Mouse (Mus musculus) bone marrow, adult 2 months (tissue): ENCODE data around the gene Phc2. TPM values are rescaled to one million over a fixed set of nuclear protein-coding genes. Genes with fewer than 3 reads are reported as not detected.

Experiments
- H3K27ac ChIP-seq: fragments of 200-500 bp; 2 replicates; pipeline ENCODE4 v1.5.1; 2012; ENCODE audit warnings: low read depth, mild to moderate bottlenecking, control low read depth, inconsistent platforms, low read length; ENCODE audit not compliant: control insufficient read depth, poor library complexity, insufficient read depth
- H3K4me1 ChIP-seq: fragments of 200-500 bp; 2 replicates; pipeline ENCODE4 v1.6.1; 2011; ENCODE audit warnings: low read length; ENCODE audit not compliant: control insufficient read depth, insufficient read depth
- H3K4me3 ChIP-seq: fragments of 200-500 bp; replicated peaks from 2 replicates; pipeline ENCODE3; 2011; ENCODE audit warnings: mild to moderate bottlenecking, low read depth, low read length, control low read depth; ENCODE audit not compliant: control insufficient read depth
- CTCF ChIP-seq: fragments of 200-500 bp; IDR thresholded peaks from 2 replicates; pipeline ENCODE4 v1.5.1; 2011; ENCODE audit warnings: low read length, control low read depth; ENCODE audit not compliant: control insufficient read depth, insufficient read depth
- POLR2A ChIP-seq: fragments of 200-500 bp; IDR thresholded peaks from 2 replicates; pipeline ENCODE4 v1.6.1; 2011; ENCODE audit warnings: low read depth, mild to moderate bottlenecking, control low read depth, low read length, borderline replicate concordance; ENCODE audit not compliant: control insufficient read depth
- WGBS: fragments of 180-500 bp; shearing (Covaris S2); methylation state at CpG from one replicate; pipeline ENCODE4 v1.1.7; 2018; 5-methylcytosine and 5-hydroxymethylcytosine counted together
- polyA plus RNA-seq: library from polyadenylated mRNA; stranded (reverse); fragments of >200 nt; gene quantifications from 2 replicates; pipeline ENCODE4 v1.2.4, GENCODE M21; 2011; ENCODE audit warnings: low replicate concordance; ENCODE audit not compliant: missing spikeins, insufficient read depth, insufficient read length

The Phc2 gene
- polyA plus RNA-seq, 1 experiment, result 36.8 TPM

DNA sequence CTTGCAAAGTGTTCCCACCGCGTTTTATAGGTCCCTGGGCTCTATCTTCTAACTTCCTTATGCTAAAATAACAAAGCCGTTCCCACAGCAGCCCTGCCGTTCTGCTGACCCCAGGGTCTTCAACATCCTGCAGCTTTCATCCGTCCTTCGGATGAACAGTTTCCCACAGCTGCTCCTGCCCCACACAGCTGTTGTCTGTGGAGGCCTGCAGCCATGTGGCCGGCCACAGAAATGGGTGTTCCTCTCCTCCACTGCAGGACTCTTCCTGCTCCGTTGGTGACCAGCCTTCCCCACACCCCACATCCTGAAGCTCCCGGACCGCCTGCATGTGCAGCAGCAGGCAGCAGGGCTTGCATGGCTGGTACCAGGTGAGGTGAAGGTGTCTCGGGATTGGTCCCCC lies 17.3 kb upstream of the Phc2 start:
- H3K4me3 ChIP-seq, result no peak overlapping the region
- WGBS, result 3% methylated on average over 11 of the region's 11 CpGs
- no peak for TF ChIP-seq CTCF
- no peak for TF ChIP-seq POLR2A
- H3K4me1 ChIP-seq, result peaks cover 2% of the 10 kb centered on the region; the same call in 1 of the 2 replicates
- H3K27ac ChIP-seq, result no peak overlapping the region

DNA sequence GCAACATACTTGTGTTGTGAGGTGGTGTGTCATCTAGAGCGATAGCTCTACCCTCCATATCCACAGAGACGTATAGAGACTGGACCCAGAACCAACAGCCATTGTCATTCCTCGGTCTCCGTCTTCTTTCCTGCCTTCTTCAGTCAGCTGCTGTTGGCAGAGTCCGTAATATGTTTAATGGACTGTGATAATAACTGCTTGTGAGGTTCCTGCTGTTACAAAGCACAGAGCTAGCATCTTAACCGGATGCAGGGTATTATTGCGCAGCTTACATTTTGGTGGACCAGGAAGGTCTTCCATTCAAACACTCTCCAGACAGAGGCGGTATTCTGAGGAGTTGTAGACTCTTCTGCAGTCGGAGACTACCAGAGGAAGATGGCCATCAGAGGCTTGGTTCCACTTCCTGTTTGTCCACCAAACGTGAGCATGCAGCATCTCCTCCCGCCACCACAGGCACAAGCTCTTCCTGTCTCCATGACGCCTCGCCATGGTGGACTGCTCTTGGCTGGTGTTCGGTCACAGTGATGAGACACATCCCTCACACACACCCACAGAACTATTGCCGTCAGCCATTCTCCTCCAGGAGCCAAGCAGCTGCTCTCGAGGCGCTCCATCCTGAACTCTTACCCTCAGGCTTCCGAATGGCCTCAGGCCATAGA lies 16.1 kb upstream of the Phc2 start:
- no peak overlapping the region for H3K4me3 ChIP-seq
- WGBS, result 76% methylated on average over 18 of the region's 18 CpGs
- H3K27ac ChIP-seq, result no peak overlapping the region
- no peak for TF ChIP-seq POLR2A
- TF ChIP-seq CTCF, result no peak
- H3K4me1 ChIP-seq, result peaks cover 2% of the 10 kb centered on the region; the same call in 1 of the 2 replicates

DNA sequence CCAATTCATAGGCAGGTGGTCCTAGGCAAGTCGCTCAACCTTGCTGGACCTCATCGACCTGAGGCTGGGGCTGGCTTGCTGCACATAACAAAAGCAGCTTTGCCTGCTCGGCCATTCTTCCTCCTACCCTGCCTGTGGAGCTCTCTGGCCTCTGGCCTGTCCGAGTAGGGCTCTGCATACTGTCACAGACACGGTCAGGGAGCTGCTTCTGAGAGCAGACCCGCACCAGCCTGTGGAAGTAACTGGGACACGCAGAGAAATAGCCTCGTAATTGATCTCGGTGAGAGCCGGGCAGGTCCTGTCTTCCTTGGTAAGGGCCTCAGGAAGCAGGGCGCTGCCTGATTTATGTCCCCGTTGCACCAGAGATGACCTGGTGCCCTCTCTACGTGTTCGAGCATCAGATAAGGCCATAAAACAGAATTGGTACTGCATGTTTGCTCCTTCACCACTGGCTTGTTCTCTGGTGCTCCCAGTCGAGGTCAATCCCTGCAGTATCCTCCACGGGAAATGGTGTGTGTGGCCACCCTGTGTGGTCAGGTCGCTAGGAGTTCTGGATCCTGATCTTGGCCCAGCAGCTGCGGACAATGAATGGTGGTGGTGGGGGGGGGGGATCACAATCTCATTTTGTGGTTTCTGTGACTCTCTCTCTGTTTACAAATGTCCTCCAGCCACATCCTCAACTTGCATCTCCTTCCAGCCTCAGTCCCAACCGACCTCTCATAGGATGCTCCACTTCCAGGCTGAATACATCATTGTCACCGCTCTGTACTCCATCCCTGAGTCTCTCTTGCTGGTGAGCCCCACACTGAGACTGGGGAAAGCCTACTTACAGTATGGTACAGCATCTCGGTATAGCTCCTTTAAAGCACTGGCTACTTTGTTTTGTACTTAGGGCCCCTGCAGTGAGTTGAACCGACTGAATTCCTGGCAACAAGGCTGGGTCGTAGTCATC lies 12.5 kb upstream of the Phc2 start:
- Histone ChIP-seq H3K4me3 (no peak overlapping the region), H3K4me1 (peaks cover 2% of the 10 kb centered on the region; the same call in 1 of the 2 replicates), H3K27ac (no peak overlapping the region)
- 52% methylated on average over 23 of the region's 23 CpGs for WGBS
- TF ChIP-seq POLR2A (no peak), CTCF (no peak)

DNA sequence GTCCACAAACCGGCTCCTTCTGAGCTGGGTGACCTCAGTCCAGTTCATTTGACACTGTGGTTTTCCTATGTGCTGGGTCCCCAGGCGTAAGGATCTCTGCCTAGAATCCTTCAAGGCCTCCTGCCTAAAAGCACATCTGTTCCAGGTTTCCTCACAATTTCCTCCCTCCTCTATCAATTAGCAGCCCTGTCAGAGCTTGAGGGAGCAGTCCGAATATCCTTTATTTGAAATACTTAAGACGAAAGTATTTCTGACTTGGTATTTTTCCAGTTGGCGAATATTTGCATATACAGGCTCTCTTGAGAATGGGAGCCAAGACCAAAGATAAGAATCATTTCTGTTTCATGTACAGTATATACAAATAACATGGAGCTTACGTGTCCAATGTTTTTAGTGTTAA lies 8.6 kb upstream of the Phc2 start:
- H3K27ac ChIP-seq, result no peak overlapping the region
- WGBS, result 81% methylated on average over 6 of the region's 6 CpGs
- no peaks in the 10 kb centered on the region for H3K4me1 ChIP-seq
- TF ChIP-seq CTCF (no peak), POLR2A (no peak)
- no peak overlapping the region for H3K4me3 ChIP-seq

DNA sequence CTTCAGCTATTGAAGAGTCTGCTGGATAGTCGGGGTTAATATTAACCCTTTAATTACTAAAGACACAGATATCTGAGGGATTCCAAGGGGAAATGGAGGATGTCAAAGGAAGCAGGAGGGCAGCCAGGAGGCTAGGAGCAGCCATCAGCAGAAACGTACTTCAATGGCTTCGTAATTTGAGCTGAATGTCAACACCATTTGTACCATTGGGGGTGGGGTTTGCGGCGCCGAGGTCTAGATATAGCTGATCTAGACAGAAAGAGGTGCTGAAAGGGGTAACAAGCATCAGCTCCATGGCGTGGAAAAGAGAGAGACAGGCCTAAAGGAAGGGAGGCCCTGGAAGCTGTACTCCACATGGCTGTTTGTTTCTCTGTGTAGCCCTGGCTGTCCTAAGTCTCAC lies 7.7 kb upstream of the Phc2 start:
- TF ChIP-seq POLR2A, result no peak
- H3K4me1 ChIP-seq, result no peaks in the 10 kb centered on the region
- H3K4me3 ChIP-seq, result no peak overlapping the region
- WGBS, result 75% methylated on average over 7 of the region's 7 CpGs
- H3K27ac ChIP-seq, result no peak overlapping the region

- Histone ChIP-seq H3K27ac (no peak overlapping the region), H3K4me3 (no peak overlapping the region), H3K4me1 (no peaks in the 10 kb centered on the region)
- no peak for TF ChIP-seq POLR2A
- TF ChIP-seq CTCF, result no peak
- 72% methylated on average over 8 of the region's 8 CpGs for WGBS
Observed at GRCm38 (mm10) chr4:128648567-128649255, 5.8 kb upstream of the Phc2 start.

GRCm38 (mm10) chr4:128651530-128651929 lies 3.0 kb upstream of the Phc2 start:
- Histone ChIP-seq H3K27ac (no peak overlapping the region), H3K4me1 (no peaks in the 10 kb centered on the region; the same call in 1 of the 2 replicates), H3K4me3 (no peak overlapping the region)
- WGBS, result 73% methylated on average over 3 of the region's 3 CpGs
- TF ChIP-seq CTCF (no peak), POLR2A (no peak)
